Mouse (Mus musculus) liver, embryonic 16.5 days (tissue): ENCODE results near the gene Pafah1b3. TPM values are rescaled to one million over a fixed set of nuclear protein-coding genes. Genes with fewer than 3 reads are reported as not detected.

Experiments used
- polyA plus RNA-seq: library from polyadenylated mRNA; unstranded; fragments of >200 nt; fragmentation: Nextera tagmentation; extraction: Ambion mirVana; gene quantifications from 2 replicates; pipeline ENCODE4 v1.2.1, GENCODE M21; 2015

Pafah1b3 gene
- polyA plus RNA-seq, 1 experiment from 2014 or later, result 25.6 TPM

Other genes with a start within 250 kb of the Pafah1b3 start
- 0.76 and 0.92 TPM in 2 replicates for gene Grik5, start 225.6 kb downstream of the Pafah1b3 start, polyA plus RNA-seq
- gene Zfp574, start 225.4 kb downstream of the Pafah1b3 start, polyA plus RNA-seq, result 8.1 and 10.4 TPM in 2 replicates
- gene Pou2f2, start 118.3 kb downstream of the Pafah1b3 start, polyA plus RNA-seq, result 0.99 and 1.7 TPM in 2 replicates
- gene Dedd2, start 77.4 kb downstream of the Pafah1b3 start, polyA plus RNA-seq, result 29.2 and 31.9 TPM in 2 replicates
- gene Zfp526, start 76.6 kb downstream of the Pafah1b3 start, polyA plus RNA-seq, result 1.6 and 1.9 TPM in 2 replicates
- 4.0 and 5.3 TPM in 2 replicates for gene Gsk3a, start 60.1 kb downstream of the Pafah1b3 start, polyA plus RNA-seq
- gene Erf, start 47.2 kb downstream of the Pafah1b3 start, polyA plus RNA-seq, result 3.4 and 3.6 TPM in 2 replicates
- 9.5 and 10.8 TPM in 2 replicates for gene Cic, start 30.3 kb downstream of the Pafah1b3 start, polyA plus RNA-seq
- gene Prr19, start 3.4 kb upstream of the Pafah1b3 start, polyA plus RNA-seq, result 0.09 TPM in 1 of 2 replicates, not detected in the other
- 0.07 TPM in 1 of 2 replicates, not detected in the other for gene Tmem145, start 8.1 kb upstream of the Pafah1b3 start, polyA plus RNA-seq
- gene Megf8, start 19.2 kb upstream of the Pafah1b3 start, polyA plus RNA-seq, result 0.78 and 0.90 TPM in 2 replicates
- not detected in 2 replicates for gene Cnfn, start 71.7 kb upstream of the Pafah1b3 start, polyA plus RNA-seq
- 3.4 and 3.8 TPM in 2 replicates for gene Lipe, start 100.7 kb upstream of the Pafah1b3 start, polyA plus RNA-seq
- 0.15 TPM in 1 of 2 replicates, not detected in the other for gene Cxcl17, start 114.9 kb upstream of the Pafah1b3 start, polyA plus RNA-seq
- gene Ceacam1, start 179.6 kb upstream of the Pafah1b3 start, polyA plus RNA-seq, result 15.0 and 19.6 TPM in 2 replicates
- not detected in 2 replicates for gene Ceacam2, start 241.9 kb upstream of the Pafah1b3 start, polyA plus RNA-seq